Mouse (Mus musculus) olfactory bulb, adult 2 months (tissue): ENCODE measurements around the gene Ldb2.

Source experiments
- CTCF ChIP-seq: fragments of 200-500 bp; IDR thresholded peaks from 2 replicates; pipeline ENCODE4 v1.5.1; 2012; ENCODE audit warnings: low read depth, mild to moderate bottlenecking, low read length, moderate library complexity; ENCODE audit not compliant: insufficient read depth
- POLR2A ChIP-seq: fragments of 200-500 bp; IDR thresholded peaks from 2 replicates; pipeline ENCODE4 v1.6.1; 2012; ENCODE audit warnings: mild to moderate bottlenecking, low read depth, low read length, moderate library complexity; ENCODE audit not compliant: insufficient read depth

GRCm38 (mm10) chr5:44815506-44815905, 16.0 kb upstream of the Ldb2 start:
- TF ChIP-seq CTCF (no peak), POLR2A (no peak)
